In the genomic region with DNA sequence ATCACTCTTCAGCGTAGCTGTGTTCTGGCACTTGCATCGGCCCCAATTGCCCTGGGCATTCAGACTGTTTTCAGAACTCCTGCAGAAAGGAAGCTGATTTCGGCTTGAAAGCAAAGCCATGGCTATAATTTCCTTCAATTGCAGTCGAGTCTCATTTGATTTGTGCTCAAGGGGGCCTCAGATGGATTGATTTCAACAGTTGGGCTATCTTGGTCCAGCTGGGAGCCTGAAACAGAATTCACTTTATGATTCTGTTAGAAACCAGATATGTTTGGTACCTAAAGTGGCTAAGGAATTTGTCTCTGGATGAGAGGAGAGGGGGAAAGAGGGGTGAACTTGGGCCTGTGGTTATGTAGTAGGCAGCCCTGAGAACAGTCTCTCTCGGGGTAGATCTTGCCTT, we compare ENCODE assay signal across 20 mouse cellular contexts.
DNase-seq lines count a peak whose midpoint lies in the region; ATAC-seq and TF ChIP-seq lines count a peak whose summit lies in the region.
"Had no signal": no experiment of that assay in that cellular context is flagged by ENCODE, and none has a peak within 500 bp of the region (broad histone marks: within the 10 kb centered on the region; RNA-seq: fewer than 3 reads in every experiment).

No protein-coding gene starts in this region.

- no peaks in the 10 kb centered on the region for H3K9me3 ChIP-seq in kidney, postnatal 0 days (replicated peaks; ENCODE audit: low read length)
- H3K9me3 ChIP-seq in embryonic facial prominence, embryonic 12.5 days = no peaks in the 10 kb centered on the region
- no peaks in the 10 kb centered on the region for H3K9me3 ChIP-seq in limb, embryonic 13.5 days
- H3K9me3 ChIP-seq in midbrain, embryonic 10.5 days (replicated peaks) = no peaks in the 10 kb centered on the region
- H3K9me3 ChIP-seq: embryonic facial prominence, embryonic 15.5 days; forebrain, embryonic 10.5 days; heart, embryonic 10.5 days; hindbrain, embryonic 13.5 days had no signal

- H3K36me3 ChIP-seq in kidney, postnatal 0 days (ENCODE audit: insufficient read depth, low read length) = no peaks in the 10 kb centered on the region
- no peaks in the 10 kb centered on the region for H3K36me3 ChIP-seq in embryonic facial prominence, embryonic 12.5 days
- no peaks in the 10 kb centered on the region for H3K36me3 ChIP-seq in limb, embryonic 13.5 days
- no peaks in the 10 kb centered on the region for H3K36me3 ChIP-seq in midbrain, embryonic 10.5 days
- H3K36me3 ChIP-seq: embryonic facial prominence, embryonic 15.5 days; forebrain, embryonic 10.5 days; heart, embryonic 10.5 days; hindbrain, embryonic 13.5 days had no signal

- no peak overlapping the region for H3K4me2 ChIP-seq in kidney, postnatal 0 days (ENCODE audit: low read length)
- H3K4me2 ChIP-seq in embryonic facial prominence, embryonic 12.5 days (replicated peaks) = no peak overlapping the region
- H3K4me2 ChIP-seq in limb, embryonic 13.5 days (replicated peaks) = no peak overlapping the region
- H3K4me2 ChIP-seq: embryonic facial prominence, embryonic 15.5 days; hindbrain, embryonic 13.5 days had no signal

- no peak overlapping the region for H3K9ac ChIP-seq in kidney, postnatal 0 days (ENCODE audit: low read depth, low read length)
- H3K9ac ChIP-seq in embryonic facial prominence, embryonic 12.5 days = no peak overlapping the region
- no peak overlapping the region for H3K9ac ChIP-seq in limb, embryonic 13.5 days
- H3K9ac ChIP-seq: embryonic facial prominence, embryonic 15.5 days; hindbrain, embryonic 13.5 days had no signal

- H3K27me3 ChIP-seq in kidney, postnatal 0 days (ENCODE audit: insufficient read depth, low read length) = no peaks in the 10 kb centered on the region
- H3K27me3 ChIP-seq in embryonic facial prominence, embryonic 12.5 days = no peaks in the 10 kb centered on the region
- H3K27me3 ChIP-seq in limb, embryonic 13.5 days = no peaks in the 10 kb centered on the region
- no peaks in the 10 kb centered on the region for H3K27me3 ChIP-seq in midbrain, embryonic 10.5 days (ENCODE audit: low read depth, poor library complexity, severe bottlenecking)
- H3K27me3 ChIP-seq: embryonic facial prominence, embryonic 15.5 days; hindbrain, embryonic 13.5 days had no signal

- H3K4me3 ChIP-seq in kidney, postnatal 0 days (replicated peaks; ENCODE audit: low read depth, low read length) = no peak overlapping the region
- H3K4me3 ChIP-seq in embryonic facial prominence, embryonic 12.5 days = no peak overlapping the region
- H3K4me3 ChIP-seq in limb, embryonic 13.5 days = no peak overlapping the region
- H3K4me3 ChIP-seq in midbrain, embryonic 10.5 days = no peak overlapping the region
- H3K4me3 ChIP-seq: embryonic facial prominence, embryonic 15.5 days; erythroblast, embryonic 14.5 days; forebrain, embryonic 10.5 days; heart, embryonic 10.5 days; hindbrain, embryonic 13.5 days had no signal

- DNase-seq in kidney, postnatal 0 days (ENCODE audit: low spot score) = peak; percentile 69
- no peak for DNase-seq in kidney, adult 11 months
- DNase-seq in brain, embryonic 14.5 days (ENCODE audit: low read depth) = peak; percentile 15
- no peak for DNase-seq in frontal cortex, adult 2 months (ENCODE audit: extremely low spot score in 1 of 2, low spot score in 1 of 2)
- DNase-seq in midbrain, embryonic 10.5 days (ENCODE audit: low spot score) = no peak
- DNase-seq: adrenal gland, adult 2 months; adrenal gland, postnatal 25 days; cerebellum, adult 2 months; gastrocnemius, postnatal 10 days; heart, adult 18-20 months; heart, postnatal 10 days had no signal

- TF ChIP-seq CTCF in kidney, postnatal 0 days (IDR thresholded peaks at IDR 0.05; ENCODE audit: low read depth) = no peak
- TF ChIP-seq CTCF in brain, embryonic 14.5 days (IDR thresholded peaks at IDR 0.05; ENCODE audit: borderline replicate concordance, extremely low read depth, insufficient read depth, insufficient read length) = no peak

- H3K27ac ChIP-seq in kidney, postnatal 0 days = no peak overlapping the region
- peak overlapping the region; percentile 24; the same call in 1 of the 2 replicates for H3K27ac ChIP-seq in embryonic facial prominence, embryonic 12.5 days
- H3K27ac ChIP-seq in limb, embryonic 13.5 days = peak overlapping the region; percentile 28; the same call in 1 of the 2 replicates
- H3K27ac ChIP-seq in midbrain, embryonic 10.5 days (replicated peaks) = no peak overlapping the region
- H3K27ac ChIP-seq: embryonic facial prominence, embryonic 15.5 days; forebrain, embryonic 10.5 days; heart, embryonic 10.5 days; hindbrain, embryonic 13.5 days; hindbrain, postnatal 0 days had no signal

- ATAC-seq in kidney, postnatal 0 days (replicated peaks; ENCODE audit: low FRiP score, low read depth) = no peak
- ATAC-seq in embryonic facial prominence, embryonic 12.5 days (ENCODE audit: insufficient number of reproducible peaks, insufficient read depth, low FRiP score, low TSS enrichment) = no peak
- no peak for ATAC-seq in limb, embryonic 13.5 days (ENCODE audit: low FRiP score, low read depth)
- ATAC-seq: forebrain, embryonic 14.5 days; hindbrain, postnatal 0 days had no signal

- 27% methylated on average over 5 of the region's 5 CpGs for WGBS in kidney, postnatal 0 days
- WGBS in embryonic facial prominence, embryonic 12.5 days = 17% methylated on average over 5 of the region's 5 CpGs
- 20% methylated on average over 5 of the region's 5 CpGs for WGBS in limb, embryonic 13.5 days
- WGBS in midbrain, embryonic 10.5 days = 89% methylated on average over 5 of the region's 5 CpGs

- H3K4me1 ChIP-seq in kidney, postnatal 0 days (replicated peaks; ENCODE audit: insufficient read depth, low read length) = no peaks in the 10 kb centered on the region
- H3K4me1 ChIP-seq in embryonic facial prominence, embryonic 12.5 days = peaks cover 16% of the 10 kb centered on the region
- H3K4me1 ChIP-seq in limb, embryonic 13.5 days = peaks cover 19% of the 10 kb centered on the region
- no peaks in the 10 kb centered on the region for H3K4me1 ChIP-seq in midbrain, embryonic 10.5 days
- H3K4me1 ChIP-seq: heart, embryonic 10.5 days had no signal

- no peak for TF ChIP-seq POLR2A in brain, embryonic 14.5 days (IDR thresholded peaks at IDR 0.05; ENCODE audit: borderline replicate concordance, extremely low read depth, insufficient read depth, insufficient read length, poor library complexity, severe bottlenecking)

Comparison
In these comparisons a context has a peak if more than half of its experiments do, and no peak if none do; other contexts are left out.
1. DNase-seq: peak in kidney, postnatal 0 days (single experiment) and brain, embryonic 14.5 days (single experiment); none in kidney, adult 11 months (single experiment), frontal cortex, adult 2 months (0 of 2) and midbrain, embryonic 10.5 days (single experiment).
2. H3K27ac ChIP-seq: peak in embryonic facial prominence, embryonic 12.5 days (single experiment) and limb, embryonic 13.5 days (single experiment); none in kidney, postnatal 0 days (single experiment) and midbrain, embryonic 10.5 days (single experiment).